In genomic region chr6:144689076-144689475, GRCm38 (mm10) we compare ENCODE assay signal across 23 mouse cellular contexts.
DNase-seq lines count a peak whose midpoint lies in the region; ATAC-seq and TF ChIP-seq lines count a peak whose summit lies in the region.
"Had no signal": no experiment of that assay in that cellular context is flagged by ENCODE, and none has a peak within 500 bp of the region (broad histone marks: within the 10 kb centered on the region; RNA-seq: fewer than 3 reads in every experiment).

No protein-coding gene starts in this region.

- TF ChIP-seq RAD21 in CH12.LX (IDR thresholded peaks at IDR 0.05; ENCODE audit: low read depth, low read length), result peak; percentile 20

- H3K4me1 ChIP-seq in CH12.LX (ENCODE audit: control insufficient read depth in 1 of 2, insufficient read depth in 2 of 2), result peaks cover 11 to 74% of the 10 kb centered on the region in 2 experiments
- H3K4me1 ChIP-seq: embryonic facial prominence, embryonic 13.5 days; forebrain, embryonic 12.5 days; heart, embryonic 10.5 days; hindbrain, embryonic 12.5 days; intestine, embryonic 15.5 days had no signal

- H3K27ac ChIP-seq in CH12.LX (ENCODE audit: insufficient read depth, low read depth), result no peak overlapping the region
- H3K27ac ChIP-seq: embryonic facial prominence, embryonic 13.5 days; forebrain, embryonic 12.5 days; heart, embryonic 10.5 days; hindbrain, embryonic 12.5 days; intestine, embryonic 15.5 days had no signal

- in situ Hi-C loops in CH12.LX (cut with MboI; ENCODE audit: low pct_ligation_motif_present, low pct_unique_long_range_greater_than_20kb, low sequenced_read_pairs), result no loop called here

- DNase-seq in 3134 (ENCODE audit: extremely low read depth, insufficient read length, low spot score) (peak; percentile 59), 416B (ENCODE audit: low read depth) (peak; percentile 27), CH12.LX (ENCODE audit: extremely low read depth) (peak; percentile 96)
- no peak for DNase-seq in gastrocnemius, adult 8-10 months (ENCODE audit: low spot score in 2 of 2)
- no peak for DNase-seq in urinary bladder, postnatal 25 days (ENCODE audit: low spot score)
- DNase-seq: adrenal gland, postnatal 10 days; cerebellum, adult 11 months; cerebellum, adult 9-10 months; cerebellum, postnatal 25 days; forebrain, postnatal 0 days; gastrocnemius, postnatal 25 days; heart, postnatal 10 days; heart, postnatal 4 days; kidney, adult 18-20 months had no signal

- TF ChIP-seq POLR2A in CH12.LX (IDR thresholded peaks at IDR 0.05; ENCODE audit: low read depth, low read length), result no peak

- no peak for TF ChIP-seq CTCF in CH12.LX (conservative IDR thresholded peaks at IDR 0.05 in 1 of 2, IDR thresholded peaks at IDR 0.05 in 1 of 2; ENCODE audit: low read depth in 2 of 2, low read length in 2 of 2)

- no peaks in the 10 kb centered on the region for H3K9me3 ChIP-seq in CH12.LX (replicated peaks; ENCODE audit: low read length)
- H3K9me3 ChIP-seq: embryonic facial prominence, embryonic 13.5 days; forebrain, embryonic 12.5 days; heart, embryonic 10.5 days; hindbrain, embryonic 12.5 days; intestine, embryonic 15.5 days had no signal

- no peak overlapping the region for H3K4me3 ChIP-seq in CH12.LX (replicated peaks in 1 of 3; ENCODE audit: low read depth in 2 of 3, low read length in 2 of 3, poor library complexity in 1 of 3)
- H3K4me3 ChIP-seq: embryonic facial prominence, embryonic 13.5 days; forebrain, embryonic 12.5 days; heart, embryonic 10.5 days; hindbrain, embryonic 12.5 days; intestine, embryonic 15.5 days had no signal

- dilution Hi-C loops in CH12.LX (cut with MboI; ENCODE audit: extremely low pct_ligation_motif_present, extremely low pct_unique_long_range_greater_than_20kb, low sequenced_read_pairs), result no loop called here

- H3K4me2 ChIP-seq in CH12.LX (ENCODE audit: insufficient read depth, low read depth, poor library complexity, severe bottlenecking), result peak overlapping the region; percentile 63; the same call in 1 of the 2 replicates
- H3K4me2 ChIP-seq: embryonic facial prominence, embryonic 13.5 days; forebrain, embryonic 12.5 days; hindbrain, embryonic 12.5 days; intestine, embryonic 15.5 days had no signal

- H3K36me3 ChIP-seq in CH12.LX (replicated peaks in 1 of 2; ENCODE audit: control insufficient read depth in 1 of 2, insufficient read depth in 1 of 2, low read length in 1 of 2), result no peaks in the 10 kb centered on the region
- H3K36me3 ChIP-seq: embryonic facial prominence, embryonic 13.5 days; forebrain, embryonic 12.5 days; heart, embryonic 10.5 days; hindbrain, embryonic 12.5 days; intestine, embryonic 15.5 days had no signal

- no peaks in the 10 kb centered on the region for H3K79me2 ChIP-seq in CH12.LX (replicated peaks; ENCODE audit: control insufficient read depth, extremely low read depth, insufficient read depth, poor library complexity, severe bottlenecking)

- no peaks in the 10 kb centered on the region for H3K27me3 ChIP-seq in CH12.LX (replicated peaks)
- H3K27me3 ChIP-seq: embryonic facial prominence, embryonic 13.5 days; forebrain, embryonic 12.5 days; hindbrain, embryonic 12.5 days; intestine, embryonic 15.5 days had no signal

- ATAC-seq in activated CD4-positive, CD25-positive, alpha-beta regulatory T cell, adult 4 months, result peak; percentile 32
- ATAC-seq in inflammation-experienced regulatory T-cells, adult 6 months, result no peak
- no peak for ATAC-seq in megakaryocyte-erythroid progenitor cell, adult 5-6 weeks (replicated peaks; ENCODE audit: low FRiP score, low TSS enrichment, poor library complexity, severe bottlenecking)
- ATAC-seq: forebrain, postnatal 0 days; hindbrain, embryonic 16.5 days; intestine, embryonic 15.5 days had no signal

- TF ChIP-seq EP300 in CH12.LX (IDR thresholded peaks at IDR 0.05; ENCODE audit: low read length), result peak; percentile 98

- no peak overlapping the region for H3K9ac ChIP-seq in CH12.LX (ENCODE audit: insufficient read depth, low read depth)
- H3K9ac ChIP-seq: embryonic facial prominence, embryonic 13.5 days; forebrain, embryonic 12.5 days; forebrain, postnatal 0 days; hindbrain, embryonic 12.5 days; intestine, embryonic 15.5 days had no signal

TF ChIP-seq in CH12.LX, 34 proteins besides CTCF, POLR2A, EP300 and RAD21:
- TF ChIP-seq UBTF (IDR thresholded peaks at IDR 0.05; ENCODE audit: low read depth, low read length), result no peak
- peak; percentile 85 for TF ChIP-seq JUND (conservative IDR thresholded peaks at IDR 0.05; ENCODE audit: low read depth, low read length)
- TF ChIP-seq TBP (conservative IDR thresholded peaks at IDR 0.05; ENCODE audit: low read depth, low read length), result no peak
- TF ChIP-seq CHD2 (IDR thresholded peaks at IDR 0.05; ENCODE audit: low read length), result peak; percentile 86
- TF ChIP-seq ZC3H11A (IDR thresholded peaks at IDR 0.05; ENCODE audit: low read depth, low read length), result no peak
- TF ChIP-seq NELFE (IDR thresholded peaks at IDR 0.05; ENCODE audit: low read depth, low read length), result no peak
- peak; percentile 94 for TF ChIP-seq IRF4 (IDR thresholded peaks at IDR 0.05; ENCODE audit: low read depth, low read length)
- TF ChIP-seq CHD1 (IDR thresholded peaks at IDR 0.05; ENCODE audit: low read depth, low read length), result no peak
- peak; percentile 67 for TF ChIP-seq SIN3A (IDR thresholded peaks at IDR 0.05; ENCODE audit: low read length)
- no peak for TF ChIP-seq USF2 (conservative IDR thresholded peaks at IDR 0.05; ENCODE audit: low read depth, low read length)
- TF ChIP-seq TCF12 (IDR thresholded peaks at IDR 0.05; ENCODE audit: low read depth, low read length), result peak; percentile 83
- TF ChIP-seq RCOR1 (conservative IDR thresholded peaks at IDR 0.05; ENCODE audit: low read depth, low read length), result peak; percentile 96
- TF ChIP-seq MEF2A (IDR thresholded peaks at IDR 0.05; ENCODE audit: borderline replicate concordance, low read depth, low read length), result peak; percentile 94
- TF ChIP-seq SMC3 (IDR thresholded peaks at IDR 0.05; ENCODE audit: low read depth, low read length), result peak; percentile 35; the same call in 1 of the 2 replicates
- 0 out of 2 replicates have a peak, but pooled peaks have one; percentile 16 for TF ChIP-seq ELF1 (IDR thresholded peaks at IDR 0.05; ENCODE audit: low read depth, low read length)
- peak; percentile 95 for TF ChIP-seq ETS1 (conservative IDR thresholded peaks at IDR 0.05; ENCODE audit: low read depth, low read length)
- TF ChIP-seq ZNF384 (IDR thresholded peaks at IDR 0.05; ENCODE audit: low read depth, low read length), result peak; percentile 50; the same call in 1 of the 2 replicates
- peak; percentile 85 for TF ChIP-seq JUN (IDR thresholded peaks at IDR 0.05; ENCODE audit: insufficient read depth, low read depth, low read length)
- peak; percentile 94 for TF ChIP-seq MAFK (IDR thresholded peaks at IDR 0.05; ENCODE audit: insufficient replicate concordance, low read length)
- TF ChIP-seq MAX (IDR thresholded peaks at IDR 0.05; ENCODE audit: low read length), result peak; percentile 69; the same call in 1 of the 2 replicates
- peak; percentile 76 for TF ChIP-seq MYC (IDR thresholded peaks at IDR 0.05; ENCODE audit: low read depth, low read length)
- peak; percentile 91 for TF ChIP-seq BHLHE40 (IDR thresholded peaks at IDR 0.05; ENCODE audit: low read depth, low read length)
- no peak for TF ChIP-seq GABPA (IDR thresholded peaks at IDR 0.05; ENCODE audit: insufficient replicate concordance, low read depth, low read length)
- 0 out of 2 replicates have a peak, but pooled peaks have one; percentile 35 for TF ChIP-seq KAT2A (IDR thresholded peaks at IDR 0.05; ENCODE audit: insufficient replicate concordance, low read length)
- peak; percentile 41; the same call in 1 of the 2 replicates for TF ChIP-seq HCFC1 (IDR thresholded peaks at IDR 0.05; ENCODE audit: low read depth, low read length)
- TF ChIP-seq E2F4 (IDR thresholded peaks at IDR 0.05; ENCODE audit: insufficient replicate concordance, low read depth, low read length), result no peak
- TF ChIP-seq MAZ (IDR thresholded peaks at IDR 0.05; ENCODE audit: low read depth, low read length), result peak; percentile 91
- no peak for TF ChIP-seq ZKSCAN1 (IDR thresholded peaks at IDR 0.05; ENCODE audit: borderline replicate concordance, low read depth, low read length)

Comparison
In these comparisons a context has a peak if more than half of its experiments do, and no peak if none do; other contexts are left out.
1. DNase-seq: peak in 3134 (single experiment), 416B (single experiment) and CH12.LX (single experiment); none in gastrocnemius, adult 8-10 months (0 of 2) and urinary bladder, postnatal 25 days (single experiment).